Mouse (Mus musculus): Measurements from ENCODE around the gene Erlec1.

GRCm38 (mm10) chr11:30985237-30985636, 31.1 kb upstream of the Erlec1 start:
- no peak for TF ChIP-seq CTCF (IDR thresholded peaks at IDR 0.05; ENCODE audit: low read depth, low read length)
- no peak for TF ChIP-seq TAL1 (conservative IDR thresholded peaks at IDR 0.05; ENCODE audit: low read depth, low read length)

All from G1E (cell line).